Mouse (Mus musculus) kidney, postnatal 36 days (tissue): Measurements from ENCODE around the gene Man2a1.
"Not testable (repeated sequence)": the region's sequence is repeated elsewhere in the genome, so short reads cannot be mapped to it uniquely, and the experiment has no call there.

Experiments
- DNase-seq, 2 experiments: peaks; one replicate each; pipeline ENCODE4 v3.0.0; 2021 to 2022; ENCODE audit warnings: mixed read lengths in 2 of 2

Gene Man2a1

DNA sequence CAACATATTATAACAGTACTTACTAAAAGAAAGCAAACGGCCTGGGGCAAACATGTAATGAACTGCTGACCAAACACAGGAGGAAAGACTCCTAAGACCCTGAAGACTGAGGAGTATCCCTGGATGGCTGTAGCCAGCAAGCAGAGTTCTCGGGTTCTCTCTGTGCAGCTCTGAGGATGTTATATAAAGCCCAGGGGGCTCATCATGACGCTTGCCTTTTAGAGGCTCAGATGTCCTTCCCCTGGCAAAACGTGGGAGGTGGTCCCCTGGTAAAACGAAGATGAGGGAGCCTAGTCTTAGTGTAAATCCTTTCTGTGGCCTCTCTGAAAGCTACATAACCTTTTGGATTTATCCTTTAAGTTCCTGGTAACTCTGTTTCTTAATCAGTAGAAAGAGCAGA is 119.2 kb downstream of the Man2a1 start:
- no peak for DNase-seq

GRCm38 (mm10) chr17:64721112-64721511 is 120.6 kb downstream of the Man2a1 start:
- peak in 1 of 2 experiments; percentile 32 for DNase-seq

- no peak for DNase-seq
Measured at GRCm38 (mm10) chr17:64723162-64723561, 122.6 kb downstream of the Man2a1 start.

GRCm38 (mm10) chr17:64725214-64725613 is 124.7 kb downstream of the Man2a1 start:
- no peak for DNase-seq

GRCm38 (mm10) chr17:64726032-64726431 is 125.5 kb downstream of the Man2a1 start:
- no peak for DNase-seq

DNA sequence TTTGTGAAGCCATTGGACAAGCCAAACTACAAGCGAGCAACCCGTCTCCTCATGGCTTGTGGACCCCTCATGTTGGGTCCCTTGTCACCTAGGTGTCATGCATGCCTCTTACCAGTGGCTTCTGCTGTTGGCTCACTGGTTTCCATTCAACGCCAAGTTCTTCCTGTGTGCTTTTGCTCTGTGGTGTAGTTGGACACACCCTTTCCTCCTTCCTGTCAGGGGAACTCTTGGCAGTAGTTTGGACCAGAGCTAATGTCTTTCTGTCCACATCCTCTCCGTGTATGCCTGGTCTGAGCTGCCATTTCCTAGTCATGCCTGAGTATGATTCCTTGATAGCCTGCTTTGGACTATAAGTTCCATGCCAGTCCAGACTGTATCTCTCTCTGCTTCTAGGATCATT is 135.0 kb downstream of the Man2a1 start:
- DNase-seq: peak in 1 of 2 experiments; percentile 27

DNA sequence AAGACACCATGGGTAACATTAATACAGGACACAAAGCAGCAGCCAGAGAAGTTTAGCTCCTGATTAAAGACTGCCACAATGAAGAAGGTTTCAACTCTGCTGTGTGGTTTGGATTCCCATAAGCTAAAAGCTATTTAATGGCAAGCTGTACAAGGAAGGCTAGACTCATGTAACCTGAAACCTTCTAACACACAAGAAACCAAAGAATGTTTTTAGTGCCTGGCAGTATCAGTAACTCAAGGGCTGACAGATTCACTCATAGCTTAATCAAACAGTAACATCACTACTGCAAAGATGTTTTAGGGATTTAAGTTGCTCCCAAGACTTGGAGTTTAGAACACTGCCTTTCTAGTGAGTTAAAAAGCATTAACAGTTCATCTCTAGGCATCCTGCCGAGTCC is 137.4 kb downstream of the Man2a1 start:
- no peak for DNase-seq

DNA sequence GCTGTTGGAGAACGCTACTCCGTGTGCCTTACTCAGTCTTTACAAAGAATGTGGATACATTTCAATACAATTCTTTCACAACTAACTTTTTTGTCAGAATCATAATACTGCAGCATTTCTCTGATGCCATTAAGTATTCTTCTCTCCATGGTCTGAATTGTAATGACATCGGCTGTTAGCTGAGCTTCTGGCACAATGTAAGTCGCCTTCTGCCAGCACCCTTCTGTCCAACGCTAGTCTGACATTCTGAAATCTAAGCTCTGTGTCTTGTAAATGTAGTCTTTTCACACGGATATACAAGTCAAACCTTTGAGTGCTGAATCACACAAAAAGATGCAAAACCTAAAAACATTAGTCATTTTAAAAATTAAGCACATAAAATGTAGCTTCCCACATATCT is 138.6 kb downstream of the Man2a1 start:
- no peak for DNase-seq

GRCm38 (mm10) chr17:64742715-64743605 is 142.4 kb downstream of the Man2a1 start:
- peak; percentile 43 to 53 for DNase-seq

DNA sequence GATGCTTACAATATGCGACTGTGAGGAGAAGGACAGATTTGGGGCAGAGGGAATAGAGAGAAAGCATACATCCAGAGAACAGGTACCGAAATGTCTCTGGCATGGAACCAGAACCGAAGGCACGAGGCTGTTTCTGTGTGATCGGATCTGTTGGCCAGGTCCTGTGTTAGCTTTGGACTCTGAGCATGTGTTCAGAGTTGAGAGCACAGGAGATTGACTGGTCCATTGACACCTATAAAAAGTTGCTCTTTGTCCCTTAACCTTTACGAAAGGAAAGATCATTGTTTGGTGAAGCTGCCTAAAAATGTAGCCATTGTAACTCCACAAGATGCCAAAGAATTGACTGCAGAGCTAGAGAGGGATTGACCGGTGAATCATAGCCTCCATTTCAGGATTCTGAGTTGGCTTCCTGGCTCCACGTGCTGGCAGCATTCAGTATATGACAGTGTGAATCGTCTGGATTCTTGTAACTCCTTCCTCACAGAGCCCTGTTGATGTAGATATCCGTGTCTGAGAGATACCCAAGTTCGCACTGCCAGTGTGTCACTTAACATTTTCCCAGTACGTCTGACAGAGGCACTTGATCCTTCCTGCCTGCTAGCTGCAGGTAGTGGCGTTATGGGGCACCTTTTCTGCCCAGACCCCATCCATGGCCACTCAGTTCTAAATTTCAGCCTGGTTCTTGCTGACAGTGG is 143.2 kb downstream of the Man2a1 start:
- peak; percentile 49 to 62 for DNase-seq

- DNase-seq: no peak
Measured at GRCm38 (mm10) chr17:64746637-64747225, 146.2 kb downstream of the Man2a1 start.

- no peak for DNase-seq
Measured at GRCm38 (mm10) chr17:64747461-64747860, 146.9 kb downstream of the Man2a1 start.

GRCm38 (mm10) chr17:64748131-64748530 is 147.6 kb downstream of the Man2a1 start:
- DNase-seq: peak; percentile 42 to 65

- no peak for DNase-seq
Measured at GRCm38 (mm10) chr17:64749146-64749545, 148.6 kb downstream of the Man2a1 start.

DNA sequence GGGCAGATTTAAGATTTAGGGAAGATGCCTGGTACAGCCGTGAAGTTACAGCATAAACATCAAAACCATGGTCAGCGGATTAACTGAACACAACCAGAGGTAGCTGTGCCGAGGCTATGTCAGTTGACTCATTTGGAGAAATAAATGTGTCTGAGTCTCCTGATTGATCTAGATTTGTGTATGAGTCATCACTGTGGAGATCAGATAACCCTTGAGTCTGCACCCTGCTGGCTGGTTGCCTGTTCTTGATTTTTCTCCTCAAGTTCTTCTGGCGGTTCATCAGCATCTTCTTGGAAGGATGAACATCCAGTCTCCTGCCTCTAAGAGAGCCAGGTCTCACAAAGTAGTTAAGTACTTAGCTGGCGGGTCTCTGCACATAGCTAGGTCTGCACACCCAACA is 150.7 kb downstream of the Man2a1 start:
- peak in 1 of 2 experiments; percentile 42 for DNase-seq

- peak in 1 of 2 experiments; percentile 30 for DNase-seq
Measured at GRCm38 (mm10) chr17:64752126-64753019, 151.8 kb downstream of the Man2a1 start.

DNA sequence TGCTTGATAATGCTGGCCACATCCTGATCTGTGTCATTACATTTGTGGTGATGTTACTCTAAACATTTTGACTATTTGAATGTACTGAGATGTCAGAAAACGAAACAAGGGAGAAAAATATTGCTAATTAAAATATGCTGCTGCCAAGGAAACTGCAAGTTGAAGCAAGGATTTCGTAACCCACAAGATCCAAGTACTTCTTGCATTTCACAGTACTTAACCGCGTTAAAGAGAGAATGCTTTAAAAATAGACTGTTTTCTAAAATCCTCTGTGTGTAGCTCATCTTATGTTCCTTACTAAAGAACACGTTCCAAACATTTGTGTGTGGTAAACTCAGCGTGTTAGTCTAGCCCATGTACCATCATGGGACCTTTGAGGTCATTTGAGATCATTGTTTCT is 153.0 kb downstream of the Man2a1 start:
- DNase-seq: no peak

GRCm38 (mm10) chr17:64754142-64754863 is 153.8 kb downstream of the Man2a1 start:
- DNase-seq: no peak

DNA sequence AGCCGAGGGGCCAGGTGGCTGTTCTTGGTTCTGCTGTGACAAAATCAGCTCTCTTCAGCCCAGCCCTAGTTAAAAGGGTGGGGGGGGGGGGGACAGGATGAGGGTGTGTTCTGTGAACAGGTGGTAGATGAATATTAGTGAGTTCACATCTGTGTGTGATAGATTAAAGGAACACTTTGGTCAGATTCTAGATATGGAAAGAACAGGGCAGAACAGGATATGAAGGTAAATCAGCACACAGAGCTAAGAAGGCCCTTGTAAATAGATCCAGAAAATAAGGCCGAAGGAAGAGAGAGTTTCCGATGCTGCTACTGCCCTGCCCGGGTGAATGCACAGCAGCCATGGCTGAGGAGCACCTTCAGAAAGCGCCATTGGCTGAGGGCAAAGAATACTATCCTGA is 154.7 kb downstream of the Man2a1 start:
- DNase-seq: no peak

DNA sequence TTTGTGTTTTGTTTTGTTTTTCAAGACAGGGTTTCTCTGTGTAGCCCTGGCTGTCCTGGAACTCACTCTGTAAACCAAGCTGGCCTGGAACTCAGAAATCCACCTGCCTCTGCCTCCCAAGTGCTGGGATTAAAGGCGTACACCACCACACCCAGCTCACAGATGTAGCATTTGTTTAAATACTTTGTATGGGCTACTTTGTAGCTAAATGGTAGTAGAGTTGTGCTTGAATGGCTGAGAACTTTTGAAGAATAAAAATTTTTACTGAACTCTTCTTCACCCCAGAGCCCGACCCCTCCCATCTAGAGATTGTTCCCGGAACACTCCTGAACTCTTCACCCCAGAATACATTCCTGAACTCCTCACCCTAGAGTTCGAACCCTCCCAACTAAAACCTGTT is 162.1 kb downstream of the Man2a1 start:
- DNase-seq: not testable (repeated sequence)

DNA sequence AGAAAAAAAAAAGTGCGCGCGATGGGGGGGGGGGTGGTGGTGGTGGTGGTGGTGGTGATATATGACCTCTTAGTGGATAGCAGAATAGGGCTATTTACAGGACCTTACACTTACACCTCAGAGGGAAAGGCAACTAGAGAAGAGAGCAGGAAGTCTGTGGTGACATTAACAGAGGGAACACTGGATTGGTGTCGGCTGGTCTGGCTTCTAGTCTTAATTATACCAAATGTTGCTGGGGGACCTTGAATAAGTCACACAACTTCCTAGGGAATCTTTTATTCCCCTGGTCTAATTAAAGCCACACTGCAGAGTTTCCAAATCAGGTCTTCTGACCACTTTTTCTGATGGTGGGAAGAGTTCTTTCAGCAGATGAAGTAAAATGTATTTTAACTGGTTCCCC is 163.0 kb downstream of the Man2a1 start:
- DNase-seq: no peak
